ENCODE assay signal across 31 mouse cellular contexts in the genomic region with DNA sequence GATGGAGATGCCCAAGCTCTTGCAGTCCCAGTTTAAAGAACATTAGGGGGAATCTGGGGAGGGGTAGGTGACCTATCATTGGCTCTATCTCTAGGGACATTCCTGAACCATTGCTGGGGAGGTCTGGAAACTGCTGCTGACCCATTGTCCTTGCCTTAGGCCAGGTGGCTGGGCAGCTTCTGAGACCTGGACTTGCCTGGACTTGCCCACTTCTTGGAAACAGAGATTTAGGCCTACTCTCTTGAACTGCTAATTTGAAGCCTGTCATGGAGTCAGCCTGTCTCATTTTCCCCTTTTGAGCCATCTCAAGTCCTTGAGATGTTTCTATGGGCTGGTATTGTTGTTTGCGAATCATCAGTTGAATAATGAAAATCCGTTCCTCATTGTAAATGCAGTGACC.
"Had no signal": no experiment of that assay in that cellular context is flagged by ENCODE, and none has a peak within 500 bp of the region (broad histone marks: within the 10 kb centered on the region; RNA-seq: fewer than 3 reads in every experiment).

No protein-coding gene starts in this region.

- H3K9ac ChIP-seq: limb, embryonic 12.5 days; limb, embryonic 13.5 days; limb, embryonic 15.5 days; liver, embryonic 12.5 days; liver, embryonic 13.5 days; liver, embryonic 14.5 days; liver, embryonic 15.5 days; liver, postnatal 0 days; lung, embryonic 14.5 days; lung, embryonic 15.5 days; midbrain, embryonic 12.5 days; midbrain, embryonic 13.5 days; midbrain, embryonic 15.5 days; neural tube, embryonic 12.5 days had no signal

- H3K36me3 ChIP-seq: limb, embryonic 12.5 days; limb, embryonic 15.5 days; lung, embryonic 15.5 days; midbrain, embryonic 15.5 days had no signal

- H3K4me3 ChIP-seq: limb, embryonic 10.5 days; limb, embryonic 12.5 days; limb, embryonic 13.5 days; limb, embryonic 15.5 days; liver, embryonic 12.5 days; liver, embryonic 13.5 days; liver, embryonic 15.5 days; lung, embryonic 15.5 days; megakaryocyte, embryonic 14.5 days; midbrain, embryonic 10.5 days; midbrain, embryonic 12.5 days; midbrain, embryonic 13.5 days; midbrain, embryonic 15.5 days; myocyte; neural tube, embryonic 12.5 days had no signal

- DNase-seq: left cerebral cortex, postnatal 4 days; liver; liver, embryonic 13.5 days; liver, postnatal 0 days; lung, adult 18-20 months; lung, adult 2 months; lung, embryonic 14.5 days; lung, postnatal 10 days; lung, postnatal 14 days; lung, postnatal 36 days; lung, postnatal 4 days; midbrain, embryonic 14.5 days had no signal

- H3K9me3 ChIP-seq: limb, embryonic 10.5 days; limb, embryonic 12.5 days; limb, embryonic 13.5 days; limb, embryonic 15.5 days; liver, embryonic 12.5 days; liver, embryonic 13.5 days; liver, embryonic 15.5 days; lung, embryonic 15.5 days; megakaryocyte, embryonic 14.5 days; midbrain, embryonic 10.5 days; midbrain, embryonic 12.5 days; midbrain, embryonic 13.5 days; midbrain, embryonic 15.5 days; neural tube, embryonic 12.5 days had no signal

- ATAC-seq: liver, postnatal 0 days; lung, postnatal 0 days; midbrain, embryonic 13.5 days; midbrain, embryonic 15.5 days had no signal

- H3K4me1 ChIP-seq: limb, embryonic 10.5 days; limb, embryonic 12.5 days; limb, embryonic 13.5 days; limb, embryonic 15.5 days; midbrain, embryonic 10.5 days; midbrain, embryonic 12.5 days; midbrain, embryonic 13.5 days; midbrain, embryonic 15.5 days; neural tube, embryonic 12.5 days had no signal

- H3K4me2 ChIP-seq: limb, embryonic 12.5 days; limb, embryonic 13.5 days; limb, embryonic 15.5 days; liver, embryonic 11.5 days; liver, embryonic 12.5 days; liver, embryonic 13.5 days; liver, embryonic 15.5 days; lung, embryonic 14.5 days; lung, embryonic 15.5 days; midbrain, embryonic 11.5 days; midbrain, embryonic 12.5 days; midbrain, embryonic 13.5 days; midbrain, embryonic 15.5 days; neural tube, embryonic 12.5 days had no signal

- H3K27me3 ChIP-seq: limb, embryonic 12.5 days; limb, embryonic 13.5 days; limb, embryonic 15.5 days; liver, embryonic 12.5 days; liver, embryonic 13.5 days; liver, embryonic 15.5 days; lung, embryonic 15.5 days; megakaryocyte, embryonic 14.5 days; midbrain, embryonic 12.5 days; midbrain, embryonic 13.5 days; midbrain, embryonic 15.5 days; neural tube, embryonic 12.5 days had no signal

- H3K27ac ChIP-seq: limb, embryonic 10.5 days; limb, embryonic 12.5 days; limb, embryonic 13.5 days; limb, embryonic 15.5 days; liver, embryonic 12.5 days; liver, embryonic 13.5 days; liver, embryonic 14.5 days; liver, embryonic 15.5 days; lung, embryonic 15.5 days; macrophage; midbrain, embryonic 10.5 days; midbrain, embryonic 12.5 days; midbrain, embryonic 13.5 days; midbrain, embryonic 15.5 days; neural tube, embryonic 12.5 days had no signal
